Mouse (Mus musculus): ENCODE results near the gene Fam171a2.

Fam171a2 gene

DNA sequence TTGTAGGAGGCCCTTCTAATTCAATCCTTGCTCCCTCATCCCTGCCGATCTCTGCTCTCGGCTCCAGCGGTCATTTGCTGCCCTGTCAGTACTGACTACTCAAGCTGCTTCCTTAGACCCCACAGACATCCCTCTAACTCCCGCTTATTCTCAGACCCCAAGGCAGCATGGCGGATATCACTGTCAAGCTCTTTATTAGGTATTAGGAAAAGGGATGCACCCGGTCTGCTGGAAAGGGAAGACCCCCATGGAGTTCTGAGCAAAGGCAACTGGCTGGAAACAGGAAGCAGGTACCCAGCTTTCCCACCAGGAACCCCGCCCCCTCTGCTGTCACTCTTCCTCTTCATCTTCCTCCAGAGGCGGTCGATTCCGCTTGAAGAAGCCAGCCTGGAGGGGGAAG, 5.6 kb upstream of the Fam171a2 start:
- no peak for DNase-seq (ENCODE audit: low spot score)

DNA sequence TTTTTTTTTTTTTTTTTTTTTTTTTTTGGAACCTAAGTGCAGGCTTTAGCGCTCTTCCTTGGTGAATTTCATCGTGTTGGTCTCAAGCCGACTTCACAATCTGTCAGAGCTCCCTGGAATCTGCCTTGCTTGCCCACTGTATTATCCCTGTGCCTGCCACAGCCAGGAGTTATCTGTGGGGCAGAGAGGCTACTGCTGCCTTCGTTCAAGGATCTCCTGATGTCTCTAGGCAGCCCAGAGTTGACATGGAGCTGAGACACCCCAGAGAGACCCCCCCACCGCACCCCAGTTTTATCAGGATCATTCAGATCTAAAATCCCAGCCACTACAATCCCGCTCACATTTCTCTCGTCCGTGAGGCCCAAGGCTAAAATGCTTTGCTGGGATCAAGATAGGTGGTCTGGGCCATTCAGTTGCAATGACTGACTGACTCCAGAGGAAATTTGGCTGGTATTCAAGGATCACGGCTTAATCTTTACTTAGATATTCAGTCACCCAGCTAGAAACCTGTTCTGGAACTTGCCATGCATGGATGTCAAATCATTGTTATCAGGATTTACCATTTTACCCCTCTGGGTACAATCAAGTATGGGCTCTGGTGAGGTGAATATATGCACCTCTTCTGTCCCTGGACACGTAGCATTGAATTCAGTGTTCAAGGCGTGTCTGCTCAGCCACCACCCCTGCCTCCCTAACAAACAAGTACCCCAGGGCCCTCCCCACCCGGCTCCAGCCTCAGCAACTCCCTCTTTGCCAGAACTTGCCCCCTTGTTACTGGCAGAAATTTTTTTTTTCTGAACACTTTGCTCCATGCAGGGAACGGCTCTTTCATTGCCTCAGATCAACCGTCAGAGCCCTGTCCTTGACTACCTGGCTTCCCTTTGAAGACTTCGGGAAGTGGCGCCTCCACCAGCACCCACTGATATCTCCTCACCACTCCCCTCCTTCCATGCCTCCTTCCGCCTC, 1.8 kb upstream of the Fam171a2 start:
- DNase-seq (ENCODE audit: low spot score): no peak

DNA sequence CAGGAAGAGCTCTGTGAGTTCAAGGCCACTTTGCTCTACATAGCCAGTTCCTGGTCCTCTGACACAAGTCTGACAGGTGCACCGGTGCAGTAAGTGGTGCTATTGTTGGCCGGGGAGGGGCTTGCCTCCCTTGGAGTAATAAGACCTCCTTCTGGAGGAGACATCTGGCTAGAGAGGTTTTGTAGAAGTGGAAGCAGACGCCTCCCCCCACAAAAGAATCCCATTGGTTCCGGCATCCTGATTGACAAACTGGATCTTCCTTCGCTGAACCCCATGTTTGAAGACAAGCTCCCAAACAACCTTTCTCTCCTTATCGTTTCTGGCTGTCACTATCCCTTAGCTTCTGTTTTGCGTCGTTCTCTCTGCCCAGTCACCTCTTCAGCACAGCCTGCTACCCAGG, 845 bp upstream of the Fam171a2 start:
- DNase-seq (ENCODE audit: low spot score): no peak

DNA sequence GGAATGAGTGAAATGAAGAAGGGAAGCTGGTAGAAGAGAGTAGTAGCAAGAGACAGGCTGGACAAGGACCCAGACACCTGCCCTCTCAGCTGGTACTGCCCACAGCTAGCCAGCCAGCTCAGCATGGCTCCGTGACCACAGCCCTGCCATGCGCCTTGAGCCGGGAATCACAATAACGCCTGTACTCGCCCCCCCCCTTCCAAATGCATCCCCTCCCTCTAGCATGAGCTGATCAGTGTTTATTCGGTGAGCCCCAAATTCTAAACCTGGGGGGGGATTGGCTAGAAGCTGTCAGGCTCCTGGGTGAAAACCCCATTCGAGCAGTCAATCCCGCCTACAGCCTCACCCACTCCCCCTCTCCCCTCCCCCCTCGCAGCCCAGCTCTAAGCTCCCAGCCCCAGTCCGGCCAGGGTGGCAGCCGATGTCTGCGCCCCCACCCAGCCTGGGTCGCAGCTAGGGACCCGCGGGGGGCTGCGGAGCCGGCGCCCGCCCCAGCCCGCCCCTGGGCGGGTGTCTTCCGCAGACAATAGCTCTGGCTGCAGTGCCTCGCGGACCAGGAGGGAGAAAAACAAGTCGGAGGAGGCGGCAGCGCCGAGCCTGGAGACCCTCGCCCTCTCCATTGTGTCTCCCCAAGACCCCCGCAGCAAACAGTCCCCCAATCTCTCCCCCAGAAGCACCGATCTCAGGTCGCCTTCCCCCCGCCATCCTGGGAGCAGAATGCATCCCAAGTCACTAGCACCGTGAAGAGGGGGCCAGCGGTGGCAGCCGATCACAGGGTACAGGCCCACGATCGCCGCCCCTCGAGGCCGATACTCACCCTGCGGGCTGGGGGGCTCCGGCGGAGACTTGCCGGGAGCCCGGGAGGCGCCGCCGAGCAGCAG, 661 bp downstream of the Fam171a2 start:
- no peak for DNase-seq (ENCODE audit: low spot score)

DNA sequence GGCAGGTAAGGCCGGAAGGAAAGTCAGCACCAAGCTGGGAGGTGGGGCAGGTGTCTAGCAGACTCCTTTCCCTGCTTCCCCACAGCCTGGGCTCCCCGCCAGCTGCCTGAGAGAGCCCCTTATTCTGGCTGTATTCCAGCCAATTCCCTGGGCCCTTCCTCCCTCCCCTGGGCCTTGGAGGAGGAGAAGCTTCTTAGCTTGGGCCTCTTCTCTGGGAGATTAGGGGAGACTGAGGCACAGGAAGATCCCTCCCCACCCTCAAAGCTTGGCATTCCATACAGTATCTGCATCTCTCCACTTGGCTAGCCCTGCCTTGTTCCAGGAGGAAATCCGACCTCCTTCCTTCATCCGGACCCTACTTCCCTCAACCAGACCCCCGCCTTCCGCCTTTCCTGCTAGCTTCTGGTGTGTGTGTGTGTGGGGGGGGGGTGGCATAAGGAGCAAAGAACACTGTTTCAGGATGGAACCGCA, 1.6 kb downstream of the Fam171a2 start:
- no peak for DNase-seq (ENCODE audit: low spot score)

DNA sequence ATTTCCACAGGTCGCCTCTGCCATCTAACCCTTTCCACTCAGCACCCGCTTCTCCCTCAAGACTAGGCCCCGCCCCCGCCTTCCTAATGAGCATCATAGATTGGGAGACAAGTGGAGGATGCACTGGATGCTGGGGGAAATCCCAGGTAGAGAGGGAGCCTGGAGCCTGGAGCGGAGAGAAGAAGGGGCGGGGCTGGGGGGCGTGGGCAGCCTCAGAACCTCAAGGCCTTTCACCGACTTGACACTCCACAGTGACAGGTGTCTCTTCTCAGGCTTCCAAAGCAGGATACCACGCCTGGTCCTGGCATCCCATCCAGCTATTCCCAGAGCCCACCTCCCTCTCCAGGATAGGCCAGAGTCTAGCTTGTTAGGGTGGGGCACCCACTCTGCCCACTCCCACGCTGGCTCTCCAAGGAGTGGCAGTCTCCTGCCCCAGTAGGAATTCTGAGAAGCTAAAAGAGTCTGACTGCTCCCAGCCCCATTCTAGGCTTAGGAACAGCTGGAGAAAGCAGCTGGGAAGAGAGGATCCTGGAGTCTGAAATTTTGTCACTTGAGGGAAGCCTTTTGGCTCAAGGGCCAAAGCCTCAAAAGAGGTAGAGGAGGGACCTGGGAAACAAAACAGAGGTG, 2.1 kb downstream of the Fam171a2 start:
- DNase-seq (ENCODE audit: low spot score): no peak

DNA sequence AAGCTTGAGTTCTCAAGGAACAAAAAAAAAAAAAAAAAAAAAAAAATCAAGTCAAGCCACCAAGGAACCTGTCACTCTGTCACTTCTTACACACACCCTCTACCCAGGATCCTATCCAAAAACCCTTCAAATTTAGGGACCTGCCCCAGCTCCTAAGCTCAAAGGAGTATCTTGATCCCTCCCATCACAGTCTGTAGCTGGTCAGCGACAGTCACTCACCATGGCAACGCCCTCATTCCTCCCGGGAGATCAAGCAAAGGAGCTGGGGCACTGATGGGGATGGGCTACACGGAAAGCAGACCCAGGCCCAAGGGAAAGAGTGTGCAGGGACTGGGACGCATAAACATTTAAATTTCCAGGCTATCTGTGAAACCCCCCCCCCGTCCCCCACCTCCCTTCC, 2.7 kb downstream of the Fam171a2 start:
- no peak for DNase-seq (ENCODE audit: low spot score)

DNA sequence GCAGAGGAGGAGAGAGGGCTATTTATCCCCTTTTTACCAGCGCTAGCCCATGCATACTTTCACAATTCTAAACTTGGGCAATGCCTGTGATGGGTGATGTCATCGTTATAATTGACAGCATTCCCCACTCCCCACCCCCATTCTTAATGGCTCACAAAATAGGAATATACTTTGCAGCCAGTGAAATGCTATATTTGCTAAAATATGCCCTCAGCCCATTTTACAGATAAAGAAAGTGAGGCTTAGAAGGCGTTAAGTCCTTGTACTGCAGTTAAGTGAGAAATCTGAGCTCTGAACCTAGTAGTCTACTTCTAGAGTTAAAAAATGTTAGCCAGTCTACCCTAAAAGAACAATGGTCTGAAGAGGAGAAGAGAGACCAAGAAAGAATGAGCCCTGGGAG, 3.2 kb downstream of the Fam171a2 start:
- no peak for DNase-seq (ENCODE audit: low spot score)

DNA sequence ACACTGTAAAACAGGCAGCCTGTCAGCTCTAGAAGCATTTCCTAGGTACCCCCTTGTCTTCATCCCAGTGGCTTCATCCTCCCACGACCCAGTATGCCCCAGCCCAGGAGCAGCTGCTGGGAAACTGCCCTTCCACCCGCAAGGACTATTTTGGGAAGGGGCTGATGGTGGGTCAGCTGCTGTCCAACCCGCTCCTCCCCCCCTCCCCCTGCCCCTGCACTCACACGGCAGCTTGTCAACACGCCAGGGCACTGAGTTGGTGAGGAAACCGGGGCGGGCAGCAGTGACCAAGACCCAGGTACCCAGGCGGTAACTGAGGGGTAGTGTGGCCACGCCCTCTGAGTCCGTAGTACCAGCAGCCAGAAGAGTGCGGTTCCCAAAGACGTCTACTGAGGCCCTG, 3.7 kb downstream of the Fam171a2 start:
- no peak for DNase-seq (ENCODE audit: low spot score)

DNA sequence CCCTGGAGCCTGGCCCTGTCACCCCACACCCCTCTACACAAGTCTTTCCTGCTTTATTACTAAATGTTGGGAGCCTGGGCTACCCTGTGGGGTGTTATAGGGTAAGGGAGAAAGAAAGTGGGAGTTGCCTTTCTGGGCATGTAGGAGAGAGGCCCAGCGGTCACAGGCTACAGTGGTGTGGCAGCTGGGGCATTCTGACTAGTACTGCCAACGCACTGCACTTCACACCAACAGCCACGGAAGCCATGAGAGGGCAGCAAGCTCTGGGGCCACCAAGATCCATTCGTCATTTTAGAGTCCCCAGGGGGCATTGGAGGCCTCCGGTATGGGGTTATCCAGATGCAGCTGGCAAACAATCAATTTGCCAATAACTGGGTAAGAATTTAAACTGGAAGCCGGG, 5.4 kb downstream of the Fam171a2 start:
- DNase-seq (ENCODE audit: low spot score): no peak

DNA sequence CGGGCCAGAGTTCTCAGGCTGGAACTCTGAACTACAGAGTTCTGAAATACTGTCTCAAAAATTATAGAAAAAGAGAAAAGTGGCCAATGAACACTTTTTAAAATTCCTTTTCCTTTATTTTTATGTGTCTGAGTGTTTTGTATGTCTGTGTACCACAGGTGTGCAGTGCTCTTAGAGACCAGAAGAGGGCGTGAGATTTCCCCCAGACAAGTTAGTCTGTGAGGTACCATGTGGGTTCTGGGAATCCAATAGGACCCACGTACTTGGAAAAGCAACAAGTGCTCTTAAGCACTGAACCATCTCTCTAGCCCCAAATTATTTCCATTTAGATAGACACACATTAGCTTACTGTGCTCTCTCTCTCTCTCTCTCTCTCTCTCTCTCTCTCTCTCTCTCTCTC, 6.0 kb downstream of the Fam171a2 start:
- DNase-seq (ENCODE audit: low spot score): no peak

DNA sequence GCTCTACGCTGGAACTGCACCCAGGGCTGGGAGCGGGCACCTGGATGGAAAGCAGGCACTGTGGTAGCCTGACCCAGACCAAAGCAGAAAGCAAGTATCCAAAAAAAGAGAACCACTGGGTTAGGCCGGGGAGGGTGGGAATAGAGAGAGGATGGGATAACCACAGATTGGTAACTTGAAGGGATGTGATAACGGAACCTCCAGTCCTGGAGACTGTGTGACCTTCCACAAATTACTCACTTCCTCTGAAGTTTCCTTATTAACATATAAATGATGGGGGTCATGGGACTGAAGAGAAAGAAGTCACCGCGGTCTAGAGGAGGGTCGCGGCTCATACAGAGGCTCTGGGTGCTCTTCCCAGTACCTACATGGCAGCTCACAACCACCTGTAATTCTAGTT, 7.2 kb downstream of the Fam171a2 start:
- no peak for DNase-seq (ENCODE audit: low spot score)

DNA sequence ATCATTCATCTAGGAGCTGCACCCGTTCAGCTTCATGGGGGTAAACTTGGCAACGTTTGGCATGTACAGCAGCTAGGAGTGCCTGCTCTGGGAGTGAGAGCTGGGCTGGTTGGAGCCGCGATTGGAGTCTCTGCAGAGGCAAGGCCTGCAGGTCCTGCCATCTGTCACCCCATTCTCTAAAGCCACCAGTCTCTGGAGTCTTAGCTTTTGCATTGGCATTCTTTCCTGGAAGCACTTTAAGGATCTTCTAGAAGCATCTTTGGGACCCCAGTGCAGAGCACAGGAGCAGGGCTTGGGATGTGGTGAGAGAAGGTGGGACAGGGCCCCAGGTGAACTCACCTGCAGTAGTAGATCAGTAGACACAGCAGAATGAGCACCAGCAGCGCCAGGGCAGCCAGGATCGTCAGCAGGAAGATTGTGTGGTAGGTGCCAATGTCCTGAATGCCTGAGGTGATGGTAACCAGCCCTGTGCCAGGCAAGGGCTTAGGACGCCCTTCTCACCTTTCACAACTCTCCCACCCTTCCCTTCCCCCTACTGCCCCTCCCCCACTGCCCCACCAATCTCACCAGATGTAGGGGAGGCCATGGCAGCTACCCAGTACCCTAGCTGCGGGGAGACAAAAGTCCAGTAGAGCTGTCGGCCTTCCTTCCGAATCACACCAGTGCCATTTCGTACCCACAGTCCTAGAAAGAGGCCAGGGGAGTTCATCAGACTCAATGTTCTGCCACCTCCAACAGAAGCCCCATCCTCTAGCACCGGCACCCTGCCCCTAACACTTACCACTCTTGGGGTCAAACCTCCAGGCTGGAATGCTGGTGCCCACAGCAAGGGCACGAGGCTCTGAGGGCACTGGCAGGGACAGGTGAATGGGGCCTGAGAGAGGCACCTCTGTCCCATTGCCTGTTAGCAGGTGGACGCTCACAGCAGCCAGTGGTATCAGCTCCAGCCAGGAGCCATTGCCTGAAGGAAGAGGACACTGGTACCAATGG, 8.1 kb downstream of the Fam171a2 start:
- no peak for DNase-seq (ENCODE audit: low spot score)

DNA sequence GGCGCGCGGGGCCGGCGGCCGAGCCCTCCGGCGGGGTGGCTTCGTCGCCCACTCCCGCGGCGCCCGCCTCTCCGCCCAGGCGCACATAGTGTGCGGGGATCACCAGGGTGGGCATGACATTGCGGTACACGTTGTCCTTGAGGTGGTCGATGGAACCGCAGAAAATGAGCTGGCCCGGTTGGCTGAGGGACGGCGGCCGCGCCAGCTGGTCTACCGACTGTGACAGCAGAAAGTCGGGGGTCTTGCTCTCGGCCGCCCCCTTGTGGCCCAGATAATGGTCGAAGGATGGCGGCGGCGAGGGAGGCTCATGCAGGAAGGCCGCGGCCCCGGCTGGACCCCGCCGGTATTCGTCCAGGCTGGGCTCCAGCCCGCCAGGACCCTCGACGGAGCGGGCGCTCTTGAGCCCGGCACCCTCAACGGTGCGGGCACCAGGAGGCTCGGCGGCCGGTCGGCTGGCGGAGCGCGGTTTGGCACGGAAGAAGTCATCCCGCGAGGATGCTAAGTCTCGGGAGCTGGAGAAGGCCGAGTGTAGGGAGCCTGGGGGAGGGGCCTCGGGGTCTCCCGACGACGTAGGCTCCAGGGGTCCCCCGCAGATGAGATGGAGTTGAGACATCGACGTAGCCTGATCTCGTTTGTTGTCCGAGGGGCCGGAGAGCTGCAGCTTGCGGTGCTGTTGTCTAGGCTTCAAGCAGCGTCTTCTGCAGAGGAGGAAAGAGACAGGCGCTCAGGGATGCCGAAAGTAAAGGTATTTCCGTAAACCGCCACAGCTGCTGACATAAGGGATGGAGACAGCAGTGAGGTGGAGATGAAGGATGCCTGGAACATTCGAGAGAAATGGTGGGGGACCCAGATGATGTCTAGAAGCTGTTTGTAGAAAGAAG, 9.0 kb downstream of the Fam171a2 start:
- peak; percentile 80 for DNase-seq (ENCODE audit: low spot score)

DNA sequence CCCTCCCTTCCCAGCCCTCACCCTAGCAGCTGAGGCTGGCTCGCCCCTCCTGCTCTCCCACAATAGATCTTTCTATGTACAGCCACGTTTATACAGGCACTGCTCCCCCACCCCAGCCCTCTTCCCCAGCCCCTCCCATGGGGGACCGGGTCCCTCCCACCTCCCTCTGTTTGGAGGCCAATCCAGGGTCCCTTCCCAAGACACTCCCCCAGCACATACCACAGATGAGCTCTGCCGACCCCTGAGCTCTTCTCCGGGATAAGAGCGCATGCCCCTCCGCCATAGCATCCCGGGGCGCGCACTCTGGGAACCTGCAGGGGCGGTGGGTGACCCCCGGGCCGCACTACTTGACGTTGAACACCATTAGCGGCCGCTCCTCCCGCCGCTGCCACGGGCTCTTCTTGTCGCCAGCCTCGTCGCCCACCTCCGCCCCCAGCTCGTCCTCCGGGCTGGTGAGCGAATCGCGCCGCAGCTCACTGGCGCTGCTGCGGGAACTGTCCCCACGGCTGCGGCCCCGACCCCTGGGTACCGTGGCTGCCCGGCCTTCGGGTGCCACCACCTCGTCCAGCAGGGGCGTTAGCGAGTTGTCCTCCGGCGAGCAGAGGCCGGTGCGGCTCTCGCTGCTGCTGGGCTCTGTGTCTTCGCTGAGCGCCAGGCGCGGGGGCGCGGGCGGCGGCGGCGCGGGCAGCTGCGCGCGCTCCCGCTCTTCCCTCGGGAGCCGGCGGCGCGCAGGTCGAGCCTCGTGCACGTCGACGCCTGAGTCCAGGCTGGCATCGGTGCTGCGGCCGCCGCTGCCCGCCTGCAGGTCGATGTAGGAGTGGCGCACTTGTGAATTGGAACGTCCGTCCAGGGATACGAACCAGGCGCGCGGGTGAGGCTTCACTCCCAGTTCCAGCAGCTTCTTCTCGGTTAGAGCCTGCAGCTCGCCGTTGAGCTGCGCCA, 10.1 kb downstream of the Fam171a2 start:
- DNase-seq (ENCODE audit: low spot score): peak; percentile 55

DNA sequence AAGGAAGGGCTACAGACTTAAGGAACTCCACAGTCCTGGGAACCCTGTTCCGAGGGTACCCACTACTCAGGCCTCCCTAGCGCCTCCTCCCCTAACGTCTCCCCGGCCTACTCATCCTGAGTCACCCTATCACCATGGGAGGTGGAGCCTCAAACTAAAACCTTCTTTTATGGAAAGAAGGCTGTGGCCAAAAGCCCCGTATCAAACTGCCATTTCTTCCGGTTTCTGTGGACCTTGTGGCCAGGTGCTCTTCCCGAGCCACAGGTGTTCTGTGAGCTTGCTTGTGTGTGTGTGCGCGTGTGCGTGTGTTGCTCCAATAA, 11.1 kb downstream of the Fam171a2 start:
- DNase-seq (ENCODE audit: low spot score): no peak

DNA sequence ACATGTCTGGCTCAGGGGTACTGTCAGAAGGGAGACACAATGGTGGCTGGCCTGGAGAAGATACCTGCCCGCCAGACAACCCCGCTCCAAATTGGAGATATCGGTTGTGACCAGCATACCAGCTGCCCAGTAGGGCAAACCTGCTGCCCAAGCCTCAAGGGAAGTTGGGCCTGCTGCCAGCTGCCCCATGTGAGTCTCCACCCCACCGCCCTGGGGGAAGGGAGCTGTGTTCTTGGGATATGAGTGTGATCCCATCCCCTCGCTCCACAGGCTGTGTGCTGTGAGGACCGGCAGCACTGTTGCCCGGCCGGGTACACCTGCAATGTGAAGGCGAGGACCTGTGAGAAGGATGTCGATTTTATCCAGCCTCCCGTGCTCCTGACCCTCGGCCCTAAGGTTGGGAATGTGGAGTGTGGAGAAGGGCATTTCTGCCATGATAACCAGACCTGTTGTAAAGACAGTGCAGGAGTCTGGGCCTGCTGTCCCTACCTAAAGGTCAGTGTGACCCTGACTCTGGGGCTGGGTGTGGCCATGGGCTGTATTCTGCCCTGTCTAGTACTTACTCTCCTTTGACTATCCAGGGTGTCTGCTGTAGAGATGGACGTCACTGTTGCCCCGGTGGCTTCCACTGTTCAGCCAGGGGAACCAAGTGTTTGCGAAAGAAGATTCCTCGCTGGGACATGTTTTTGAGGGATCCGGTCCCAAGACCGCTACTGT, 11.6 kb downstream of the Fam171a2 start:
- DNase-seq (ENCODE audit: low spot score): no peak

All from urinary bladder, postnatal 25 days (tissue).